Mouse (Mus musculus) liver, postnatal 0 days (tissue): ENCODE measurements at regions not wholly inside any gene's neighbourhood (a gene's known extent, or its start where the extent isn't known, plus 50 kb on each side); places are given as distances from the start of the nearest gene placed in this dataset.

ENCODE experiments used
- CTCF ChIP-seq: sonication (generic); IDR thresholded peaks from 2 replicates; pipeline ENCODE4 v1.5.1; 2016; ENCODE audit warnings: antibody characterized with exemption, low read depth
- EP300 ChIP-seq: IDR thresholded peaks from 2 replicates; pipeline ENCODE4 v1.6.1; 2016; ENCODE audit warnings: antibody characterized with exemption, low read depth, mild to moderate bottlenecking

DNA sequence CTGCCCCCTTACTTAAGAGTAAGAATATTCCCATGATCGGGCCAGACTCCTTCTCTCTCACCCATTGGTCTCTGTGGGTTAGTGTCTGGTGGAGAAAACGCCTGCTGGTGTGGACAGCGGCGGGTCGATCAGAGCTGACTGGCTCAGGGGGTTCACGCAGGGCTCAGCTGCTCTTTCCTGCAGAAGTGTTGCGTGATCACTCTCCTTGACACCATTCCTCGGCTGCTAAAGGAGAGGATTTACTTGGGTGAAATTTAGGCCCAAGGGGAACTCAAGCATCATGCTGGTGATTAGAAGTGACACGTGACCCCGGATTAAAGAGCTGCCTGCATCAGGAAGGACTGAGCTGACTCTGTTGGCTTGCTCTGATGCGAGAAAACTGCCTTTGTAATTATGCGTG, 240.9 kb downstream of the Gm826 start:
- TF ChIP-seq EP300 (no peak), CTCF (no peak)
